Mouse (Mus musculus) cerebellum, adult 2 months (tissue): ENCODE results near the gene Pcolce.

Experiments
- CTCF ChIP-seq: fragments of 200-500 bp; IDR thresholded peaks from 2 replicates; pipeline ENCODE4 v1.5.1; 2011; ENCODE audit warnings: low read depth, mild to moderate bottlenecking, control low read depth, low read length, moderate library complexity, borderline replicate concordance; ENCODE audit not compliant: insufficient read depth
- POLR2A ChIP-seq: fragments of 200-500 bp; IDR thresholded peaks from 2 replicates; pipeline ENCODE4 v1.6.1; 2011; ENCODE audit warnings: low read length, control low read depth, borderline replicate concordance; ENCODE audit not compliant: insufficient read depth

DNA sequence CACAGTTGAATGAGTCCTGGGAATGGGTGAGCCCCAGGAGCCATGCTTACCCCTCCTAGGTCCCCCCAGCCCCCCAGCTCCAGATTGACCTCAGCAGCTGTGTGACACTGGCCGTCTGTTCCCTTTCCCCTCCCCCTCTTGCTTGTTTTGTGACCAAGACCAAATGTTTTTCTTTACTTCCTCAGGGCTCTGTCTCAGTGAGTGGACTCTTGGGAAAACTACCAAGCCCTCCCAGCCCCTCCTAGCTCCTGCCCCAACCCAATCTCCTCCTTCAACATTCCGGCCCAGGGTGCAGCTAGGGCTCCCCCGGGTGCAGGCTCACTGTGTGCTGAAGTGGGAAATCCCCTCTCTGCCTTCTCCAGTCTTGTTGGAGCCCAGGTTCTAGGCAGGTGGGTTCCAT, 17.0 kb upstream of the Pcolce start:
- TF ChIP-seq POLR2A (no peak), CTCF (no peak)
